Mouse (Mus musculus) brain, embryonic 14.5 days (tissue): ENCODE measurements at regions not wholly inside any gene's neighbourhood (a gene's known extent, or its start where the extent isn't known, plus 50 kb on each side); places are given as distances from the start of the nearest gene placed in this dataset.

Experiments used
- CTCF ChIP-seq: fragments of 200-500 bp; IDR thresholded peaks from 2 replicates; pipeline ENCODE4 v1.5.1; 2012; ENCODE audit warnings: inconsistent platforms, mild to moderate bottlenecking, moderate library complexity, borderline replicate concordance; ENCODE audit not compliant: insufficient read depth, insufficient read length; ENCODE audit errors: extremely low read depth
- POLR2A ChIP-seq: fragments of 200-500 bp; IDR thresholded peaks from 2 replicates; pipeline ENCODE4 v1.6.1; 2012; ENCODE audit warnings: mild to moderate bottlenecking, inconsistent platforms, borderline replicate concordance; ENCODE audit not compliant: poor library complexity, insufficient read depth, insufficient read length, severe bottlenecking; ENCODE audit errors: extremely low read depth

DNA sequence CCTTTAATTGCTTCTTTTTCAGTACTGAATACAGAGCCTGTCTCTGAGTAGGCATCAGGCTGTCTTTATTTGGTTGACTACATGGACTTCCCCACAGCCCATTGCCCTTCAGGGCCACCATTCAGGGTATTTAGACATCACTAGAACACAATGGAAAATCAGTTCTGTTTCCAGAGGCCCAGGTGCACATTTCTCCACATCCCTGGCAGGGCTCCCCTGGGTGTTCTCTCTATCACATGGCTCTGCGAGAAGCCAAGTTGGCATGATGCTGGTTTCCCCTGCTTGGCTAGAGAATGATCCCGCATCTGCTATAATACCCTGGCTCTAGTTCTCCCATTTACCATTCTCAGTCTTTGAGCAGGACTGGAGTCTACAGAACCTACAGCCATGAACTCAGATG is 57.3 kb upstream of the St8sia2 start:
- TF ChIP-seq CTCF (no peak), POLR2A (no peak)
